Mouse (Mus musculus) testis, adult 2 months (tissue): ENCODE results near the gene Foxn3. TPM values are rescaled to one million over a fixed set of nuclear protein-coding genes. Genes with fewer than 3 reads are reported as not detected.
A peak's percentile ranks its signal among the peaks of the same experiment; 100 is the strongest.

Source experiments
- H3K27ac ChIP-seq: fragments of 200-500 bp; 2 replicates; pipeline ENCODE4 v1.5.1; 2012; ENCODE audit warnings: low read depth, low read length; ENCODE audit not compliant: control insufficient read depth, insufficient read depth
- H3K27me3 ChIP-seq: fragments of 200-500 bp; 2 replicates; pipeline ENCODE4 v1.6.1; 2012; ENCODE audit warnings: mild to moderate bottlenecking, low read length, moderate library complexity; ENCODE audit not compliant: control insufficient read depth, insufficient read depth
- H3K36me3 ChIP-seq: fragments of 200-500 bp; 2 replicates; pipeline ENCODE4 v1.6.1; 2012; ENCODE audit warnings: mild to moderate bottlenecking, low read length; ENCODE audit not compliant: control insufficient read depth, insufficient read depth
- H3K4me1 ChIP-seq: fragments of 200-500 bp; 2 replicates; pipeline ENCODE4 v1.6.1; 2012; ENCODE audit warnings: low read length; ENCODE audit not compliant: control insufficient read depth, insufficient read depth
- H3K4me3 ChIP-seq: fragments of 200-500 bp; 2 replicates; pipeline ENCODE4 v1.5.1; 2012; ENCODE audit warnings: low read depth, mild to moderate bottlenecking, low read length, moderate library complexity, mixed read lengths; ENCODE audit not compliant: control insufficient read depth
- CTCF ChIP-seq: fragments of 200-500 bp; IDR thresholded peaks from 2 replicates; pipeline ENCODE4 v1.5.1; 2012; ENCODE audit warnings: low read depth, mild to moderate bottlenecking, inconsistent platforms, low read length, moderate library complexity; ENCODE audit not compliant: control insufficient read depth, insufficient read depth, insufficient replicate concordance
- POLR2A ChIP-seq: fragments of 200-500 bp; IDR thresholded peaks from 2 replicates; pipeline ENCODE4 v1.6.1; 2012; ENCODE audit warnings: low read depth, mild to moderate bottlenecking, inconsistent platforms, low read length, moderate library complexity; ENCODE audit not compliant: control insufficient read depth
- polyA plus RNA-seq: library from polyadenylated mRNA; depleted of rRNA; stranded (reverse); fragments of >200 nt; gene quantifications from 2 replicates; pipeline ENCODE4 v1.2.3, GENCODE M21; 2012

The Foxn3 gene
- polyA plus RNA-seq, 1 experiment, result 7.3 TPM

GRCm38 (mm10) chr12:99519862-99520261 is 43.5 kb downstream of the Foxn3 start:
- no peaks in the 10 kb centered on the region for H3K36me3 ChIP-seq
- no peak overlapping the region for H3K27ac ChIP-seq
- H3K4me1 ChIP-seq, result peaks cover 3% of the 10 kb centered on the region; the same call in 1 of the 2 replicates
- H3K27me3 ChIP-seq, result no peaks in the 10 kb centered on the region
- TF ChIP-seq POLR2A, result no peak
- TF ChIP-seq CTCF, result no peak
- no peak overlapping the region for H3K4me3 ChIP-seq

- Histone ChIP-seq H3K4me1 (peaks cover 3% of the 10 kb centered on the region; the same call in 1 of the 2 replicates), H3K27me3 (no peaks in the 10 kb centered on the region), H3K36me3 (no peaks in the 10 kb centered on the region), H3K4me3 (no peak overlapping the region), H3K27ac (peak overlapping the region; percentile 19; the same call in 1 of the 2 replicates)
- TF ChIP-seq CTCF (no peak), POLR2A (no peak)
Measured at GRCm38 (mm10) chr12:99519191-99519614, 44.2 kb downstream of the Foxn3 start.

GRCm38 (mm10) chr12:99518640-99519039 is 44.7 kb downstream of the Foxn3 start:
- H3K27ac ChIP-seq, result no peak overlapping the region
- H3K4me1 ChIP-seq, result peaks cover 3% of the 10 kb centered on the region; the same call in 1 of the 2 replicates
- H3K36me3 ChIP-seq, result no peaks in the 10 kb centered on the region
- no peaks in the 10 kb centered on the region for H3K27me3 ChIP-seq
- H3K4me3 ChIP-seq, result no peak overlapping the region
- no peak for TF ChIP-seq CTCF
- no peak for TF ChIP-seq POLR2A

GRCm38 (mm10) chr12:99518126-99518525 is 45.3 kb downstream of the Foxn3 start:
- no peak overlapping the region for H3K27ac ChIP-seq
- H3K4me1 ChIP-seq, result peaks cover 3% of the 10 kb centered on the region; the same call in 1 of the 2 replicates

GRCm38 (mm10) chr12:99517296-99517695 is 46.1 kb downstream of the Foxn3 start:
- no peaks in the 10 kb centered on the region for H3K36me3 ChIP-seq
- H3K4me3 ChIP-seq, result no peak overlapping the region
- no peaks in the 10 kb centered on the region for H3K27me3 ChIP-seq
- no peak for TF ChIP-seq POLR2A
- H3K27ac ChIP-seq, result no peak overlapping the region
- H3K4me1 ChIP-seq, result peaks cover 3% of the 10 kb centered on the region; the same call in 1 of the 2 replicates

More at GRCm38 (mm10) chr12:99518126-99518525, 45.3 kb downstream of the Foxn3 start:
- TF ChIP-seq CTCF (no peak), POLR2A (no peak)
- Histone ChIP-seq H3K27me3 (no peaks in the 10 kb centered on the region), H3K4me3 (no peak overlapping the region), H3K36me3 (no peaks in the 10 kb centered on the region)

GRCm38 (mm10) chr12:99515481-99515880 is 47.9 kb downstream of the Foxn3 start:
- TF ChIP-seq POLR2A (no peak), CTCF (no peak)
- Histone ChIP-seq H3K4me3 (no peak overlapping the region), H3K27me3 (no peaks in the 10 kb centered on the region), H3K36me3 (no peaks in the 10 kb centered on the region), H3K4me1 (peaks cover 3% of the 10 kb centered on the region; the same call in 1 of the 2 replicates), H3K27ac (no peak overlapping the region)

GRCm38 (mm10) chr12:99511644-99512043 is 51.7 kb downstream of the Foxn3 start:
- no peaks in the 10 kb centered on the region for H3K36me3 ChIP-seq
- no peak overlapping the region for H3K4me3 ChIP-seq
- H3K27ac ChIP-seq, result no peak overlapping the region
- no peaks in the 10 kb centered on the region for H3K4me1 ChIP-seq
- H3K27me3 ChIP-seq, result no peaks in the 10 kb centered on the region
- TF ChIP-seq POLR2A, result no peak
- TF ChIP-seq CTCF, result no peak

GRCm38 (mm10) chr12:99510759-99511158 is 52.6 kb downstream of the Foxn3 start:
- Histone ChIP-seq H3K4me3 (no peak overlapping the region), H3K36me3 (no peaks in the 10 kb centered on the region)

More at GRCm38 (mm10) chr12:99510759-99511158, 52.6 kb downstream of the Foxn3 start:
- TF ChIP-seq CTCF (no peak), POLR2A (no peak)
- Histone ChIP-seq H3K27me3 (no peaks in the 10 kb centered on the region), H3K4me1 (no peaks in the 10 kb centered on the region), H3K27ac (no peak overlapping the region)
